Mouse (Mus musculus) gastrocnemius, adult 18-20 months (tissue): ENCODE results near the gene Ski. TPM values are rescaled to one million over a fixed set of nuclear protein-coding genes. Genes with fewer than 3 reads are reported as not detected.

ENCODE experiments used
- DNase-seq: peaks from one replicate; pipeline ENCODE4 v3.0.0; 2021; ENCODE audit warnings: low spot score
- total RNA-seq, 2 experiments: library from RNA; stranded (reverse); gene quantifications; 2 replicates each; pipeline ENCODE4 v1.2.3; 2021

Gene Ski
- total RNA-seq, 2 experiments from 2014 or later: 28.3 to 31.3 TPM

- no peak for DNase-seq
Observed at GRCm38 (mm10) chr4:155107886-155108285, 114.5 kb downstream of the Ski start.

Other genes starting within 250 kb of the Ski start
- under 1 TPM; 0.09 TPM for gene Plch2, start 165.8 kb downstream of the Ski start, total RNA-seq
- 10 to 100 TPM; 11.2 to 12.6 TPM for gene Pex10, start 155.6 kb downstream of the Ski start, total RNA-seq
- gene Rer1, start 136.2 kb downstream of the Ski start, total RNA-seq: 10 to 100 TPM; 53.0 to 58.0 TPM
- gene Morn1, start 136.0 kb downstream of the Ski start, total RNA-seq: 1 to 10 TPM in 1 of 2 experiments, under 1 TPM in 1; 1.00 to 1.9 TPM
- 1 to 10 TPM; 5.2 to 6.6 TPM for gene Faap20, start 27.2 kb upstream of the Ski start, total RNA-seq
- gene Prkcz, start 138.8 kb upstream of the Ski start, total RNA-seq: 1 to 10 TPM; 3.1 to 3.8 TPM
- under 1 TPM; 0.50 to 0.81 TPM for gene Gabrd, start 175.5 kb upstream of the Ski start, total RNA-seq
- under 1 TPM; 0.55 to 0.66 TPM for gene Cfap74, start 186.6 kb upstream of the Ski start, total RNA-seq
- gene Tmem52, start 246.5 kb upstream of the Ski start, total RNA-seq: 100 to 1,000 TPM; 138 to 243 TPM